Mouse (Mus musculus) inflammation-experienced regulatory T-cells (primary cell): Measurements from ENCODE around the gene Scgb1b19. TPM values are rescaled to one million over a fixed set of nuclear protein-coding genes. Genes with fewer than 3 reads are reported as not detected.

Source experiments
- polyA plus RNA-seq, 2 experiments: library from polyadenylated mRNA; unstranded; fragments of 100-300 nt; shearing (Covaris generic); gene quantifications; one replicate each; pipeline ENCODE4 v1.2.1; 2017

Gene Scgb1b19
- not detected for polyA plus RNA-seq

DNA sequence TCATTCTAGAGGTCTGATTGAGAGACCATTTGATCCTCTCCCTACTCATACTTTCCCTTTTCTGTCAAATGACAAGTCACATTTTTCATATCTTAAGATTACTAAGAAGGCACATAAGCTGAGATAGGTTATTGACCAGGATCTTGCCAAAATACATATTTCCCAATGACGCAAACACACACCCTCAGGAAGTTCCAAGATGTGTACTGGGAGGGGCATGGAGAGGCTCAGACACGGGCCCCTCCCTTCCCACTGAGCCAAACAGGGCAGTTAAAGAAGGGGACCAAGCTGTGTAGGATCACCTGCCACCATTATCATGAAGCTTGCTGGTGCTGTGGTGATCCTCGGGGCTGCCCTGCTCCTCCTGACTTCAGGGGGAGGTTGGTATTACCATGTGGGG lies at the start of gene Scgb1b19:
TSS of gene Scgb1b19 (plus strand) at position 301 of the 400 bp plus-strand sequence.

DNA sequence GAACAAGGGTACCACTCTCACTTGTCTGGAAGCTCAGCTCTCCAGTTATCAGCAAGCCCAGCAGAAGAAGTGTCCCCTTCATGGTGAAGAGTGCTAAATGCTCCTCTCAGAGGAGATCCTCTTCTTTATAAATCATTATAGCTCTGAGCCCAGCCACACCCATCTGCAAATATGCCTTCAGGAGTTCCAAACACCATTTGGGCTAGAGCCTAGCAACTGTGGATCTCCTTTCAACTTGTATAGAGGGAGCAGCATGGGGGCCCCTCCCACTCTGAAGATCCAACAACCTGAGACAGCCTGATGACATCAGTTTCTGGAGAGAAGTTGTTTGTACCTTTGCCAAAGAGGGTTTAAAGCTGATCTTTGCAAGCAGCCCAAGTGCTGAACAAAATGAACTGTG lies 6.9 kb upstream of the Scgb1b19 start, which contains the start of gene Scgb2b19:
TSS of gene Scgb2b19 (minus strand) at position 101 of the 400 bp plus-strand sequence.

Other genes with a start within 250 kb of the Scgb1b19 start
- not detected for gene Scgb2b17, start 230.7 kb upstream of the Scgb1b19 start, polyA plus RNA-seq
- gene Scgb1b17, start 223.8 kb upstream of the Scgb1b19 start, polyA plus RNA-seq = not detected
- gene Scgb2b18, start 113.4 kb upstream of the Scgb1b19 start, polyA plus RNA-seq = not detected
- gene Scgb1b18, start 101.7 kb upstream of the Scgb1b19 start, polyA plus RNA-seq = not detected
- gene Scgb2b19, start 7.0 kb upstream of the Scgb1b19 start, polyA plus RNA-seq = not detected
- gene Scgb2b20, start 79.0 kb downstream of the Scgb1b19 start, polyA plus RNA-seq = not detected
- gene Scgb1b20, start 85.9 kb downstream of the Scgb1b19 start, polyA plus RNA-seq = not detected
- gene Scgb2b21, start 233.2 kb downstream of the Scgb1b19 start, polyA plus RNA-seq = not detected